Mouse (Mus musculus): ENCODE measurements around the gene Hivep3. TPM values are rescaled to one million over a fixed set of nuclear protein-coding genes. Genes with fewer than 3 reads are reported as not detected.

Gene Hivep3
- total and polyA plus RNA-seq, 3 experiments: 14.4 to 32.3 (median 21.2) TPM

GRCm38 (mm10) chr4:119878218-119878617 is 144.6 kb downstream of the Hivep3 start:
- in situ Hi-C loops (cut with MboI; ENCODE audit: low pct_ligation_motif_present, low pct_unique_long_range_greater_than_20kb, low sequenced_read_pairs) (no loop called here), dilution Hi-C loops (cut with MboI; ENCODE audit: extremely low pct_ligation_motif_present, extremely low pct_unique_long_range_greater_than_20kb, low sequenced_read_pairs) (no loop called here)
- Histone ChIP-seq H3K79me2 (replicated peaks; ENCODE audit: control insufficient read depth, extremely low read depth, insufficient read depth, poor library complexity, severe bottlenecking) (no peaks in the 10 kb centered on the region), H3K27ac (ENCODE audit: insufficient read depth, low read depth) (no peak overlapping the region), H3K4me3 (replicated peaks in 1 of 3; ENCODE audit: low read depth in 2 of 3, low read length in 2 of 3, poor library complexity in 1 of 3) (no peak overlapping the region), H3K27me3 (replicated peaks) (no peaks in the 10 kb centered on the region), H3K36me3 (replicated peaks in 1 of 2; ENCODE audit: control insufficient read depth in 1 of 2, insufficient read depth in 1 of 2, low read length in 1 of 2) (peaks cover 5 to 20% of the 10 kb centered on the region in 2 experiments), H3K4me2 (ENCODE audit: insufficient read depth, low read depth, poor library complexity, severe bottlenecking) (no peak overlapping the region), H3K4me1 (ENCODE audit: control insufficient read depth in 1 of 2, insufficient read depth in 2 of 2) (0 out of 4 replicates have a peak, but pooled peaks cover 0 to 3% of the 10 kb centered on the region in 2 experiments), H3K9ac (ENCODE audit: insufficient read depth, low read depth) (no peak overlapping the region), H3K9me3 (replicated peaks; ENCODE audit: low read length) (no peaks in the 10 kb centered on the region)
- no peak for TF ChIP-seq MYC (IDR thresholded peaks at IDR 0.05; ENCODE audit: low read depth, low read length)
- TF ChIP-seq MAFK (IDR thresholded peaks at IDR 0.05; ENCODE audit: insufficient replicate concordance, low read length): no peak
- TF ChIP-seq USF2 (conservative IDR thresholded peaks at IDR 0.05; ENCODE audit: low read depth, low read length): no peak
- TF ChIP-seq HCFC1 (IDR thresholded peaks at IDR 0.05; ENCODE audit: low read depth, low read length): no peak
- no peak for TF ChIP-seq SIN3A (IDR thresholded peaks at IDR 0.05; ENCODE audit: low read length)
- no peak for TF ChIP-seq ELF1 (IDR thresholded peaks at IDR 0.05; ENCODE audit: low read depth, low read length)
- no peak for TF ChIP-seq MEF2A (IDR thresholded peaks at IDR 0.05; ENCODE audit: borderline replicate concordance, low read depth, low read length)
- no peak for DNase-seq (ENCODE audit: extremely low read depth)

GRCm38 (mm10) chr4:119879671-119880070 is 146.1 kb downstream of the Hivep3 start:
- dilution Hi-C loops (cut with MboI; ENCODE audit: extremely low pct_ligation_motif_present, extremely low pct_unique_long_range_greater_than_20kb, low sequenced_read_pairs): no loop called here

DNA sequence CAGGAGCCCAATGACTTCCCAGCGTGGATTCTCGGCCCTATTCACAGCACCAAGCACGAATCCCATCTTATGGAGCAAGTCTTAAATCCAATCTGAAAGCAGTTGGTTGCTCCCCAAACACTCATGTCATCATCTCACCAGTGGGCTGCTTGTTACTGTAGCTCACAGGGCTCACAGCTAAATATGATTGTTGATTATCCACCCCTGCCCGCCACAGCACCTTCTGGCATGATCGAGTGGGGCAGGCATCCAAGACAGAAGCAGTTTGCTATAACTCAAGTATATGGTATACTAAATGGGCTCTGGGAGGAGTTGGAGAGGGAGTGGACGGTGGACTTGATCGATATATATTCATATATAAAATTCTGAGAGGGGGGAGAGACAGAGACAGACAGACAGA is 146.7 kb downstream of the Hivep3 start:
- no peak for DNase-seq (ENCODE audit: extremely low read depth)
- H3K27me3 ChIP-seq (replicated peaks): no peaks in the 10 kb centered on the region
- H3K4me3 ChIP-seq (replicated peaks in 1 of 3; ENCODE audit: low read depth in 2 of 3, low read length in 2 of 3, poor library complexity in 1 of 3): no peak overlapping the region
- dilution Hi-C loops (cut with MboI; ENCODE audit: extremely low pct_ligation_motif_present, extremely low pct_unique_long_range_greater_than_20kb, low sequenced_read_pairs) (no loop called here), in situ Hi-C loops (cut with MboI; ENCODE audit: low pct_ligation_motif_present, low pct_unique_long_range_greater_than_20kb, low sequenced_read_pairs) (no loop called here)
- no peaks in the 10 kb centered on the region for H3K4me1 ChIP-seq (ENCODE audit: control insufficient read depth in 1 of 2, insufficient read depth in 2 of 2)
- H3K27ac ChIP-seq (ENCODE audit: insufficient read depth, low read depth): no peak overlapping the region
- peaks cover 0 to 2% of the 10 kb centered on the region in 2 experiments for H3K36me3 ChIP-seq (replicated peaks in 1 of 2; ENCODE audit: control insufficient read depth in 1 of 2, insufficient read depth in 1 of 2, low read length in 1 of 2)
- H3K9ac ChIP-seq (ENCODE audit: insufficient read depth, low read depth): no peak overlapping the region
- no peaks in the 10 kb centered on the region for H3K9me3 ChIP-seq (replicated peaks; ENCODE audit: low read length)
- no peak overlapping the region for H3K4me2 ChIP-seq (ENCODE audit: insufficient read depth, low read depth, poor library complexity, severe bottlenecking)
- H3K79me2 ChIP-seq (replicated peaks; ENCODE audit: control insufficient read depth, extremely low read depth, insufficient read depth, poor library complexity, severe bottlenecking): no peaks in the 10 kb centered on the region
- TF ChIP-seq ETS1 (conservative IDR thresholded peaks at IDR 0.05; ENCODE audit: low read depth, low read length) (no peak), SMC3 (IDR thresholded peaks at IDR 0.05; ENCODE audit: low read depth, low read length) (no peak), MEF2A (IDR thresholded peaks at IDR 0.05; ENCODE audit: borderline replicate concordance, low read depth, low read length) (no peak), USF2 (conservative IDR thresholded peaks at IDR 0.05; ENCODE audit: low read depth, low read length) (no peak), TCF12 (IDR thresholded peaks at IDR 0.05; ENCODE audit: low read depth, low read length) (no peak), MAX (IDR thresholded peaks at IDR 0.05; ENCODE audit: low read length) (no peak), ELF1 (IDR thresholded peaks at IDR 0.05; ENCODE audit: low read depth, low read length) (no peak), MAZ (IDR thresholded peaks at IDR 0.05; ENCODE audit: low read depth, low read length) (no peak), ZKSCAN1 (IDR thresholded peaks at IDR 0.05; ENCODE audit: borderline replicate concordance, low read depth, low read length) (no peak)

More at GRCm38 (mm10) chr4:119879671-119880070, 146.1 kb downstream of the Hivep3 start:
- Histone ChIP-seq H3K4me3 (replicated peaks in 1 of 3; ENCODE audit: low read depth in 2 of 3, low read length in 2 of 3, poor library complexity in 1 of 3) (no peak overlapping the region), H3K4me1 (ENCODE audit: control insufficient read depth in 1 of 2, insufficient read depth in 2 of 2) (0 out of 4 replicates have a peak, but pooled peaks cover 0 to under 1% of the 10 kb centered on the region in 2 experiments), H3K27ac (ENCODE audit: insufficient read depth, low read depth) (no peak overlapping the region), H3K9ac (ENCODE audit: insufficient read depth, low read depth) (no peak overlapping the region), H3K27me3 (replicated peaks) (no peaks in the 10 kb centered on the region), H3K36me3 (replicated peaks in 1 of 2; ENCODE audit: control insufficient read depth in 1 of 2, insufficient read depth in 1 of 2, low read length in 1 of 2) (peaks cover 0 to 5% of the 10 kb centered on the region in 2 experiments), H3K79me2 (replicated peaks; ENCODE audit: control insufficient read depth, extremely low read depth, insufficient read depth, poor library complexity, severe bottlenecking) (no peaks in the 10 kb centered on the region), H3K9me3 (replicated peaks; ENCODE audit: low read length) (no peaks in the 10 kb centered on the region), H3K4me2 (ENCODE audit: insufficient read depth, low read depth, poor library complexity, severe bottlenecking) (no peak overlapping the region)
- DNase-seq (ENCODE audit: extremely low read depth): no peak
- in situ Hi-C loops (cut with MboI; ENCODE audit: low pct_ligation_motif_present, low pct_unique_long_range_greater_than_20kb, low sequenced_read_pairs): no loop called here
- TF ChIP-seq MYC (IDR thresholded peaks at IDR 0.05; ENCODE audit: low read depth, low read length): no peak
